Mouse (Mus musculus) heart, postnatal 25 days (tissue): ENCODE measurements around the gene Eif3i. TPM values are rescaled to one million over a fixed set of nuclear protein-coding genes. Genes with fewer than 3 reads are reported as not detected.
A peak's percentile ranks its signal among the peaks of the same experiment; 100 is the strongest.

Source experiments
- DNase-seq: peaks from one replicate; pipeline ENCODE4 v3.0.0; 2022; ENCODE audit warnings: low spot score
- intact Hi-C: fragments of 180-260 bp; cut with DNase I; formaldehyde crosslinking; loops from one replicate; pipeline ENCODE4 v1.15.1; 2025
- total RNA-seq, 2 experiments: library from RNA; stranded (reverse); gene quantifications; 2 replicates each; pipeline ENCODE4 v1.2.3; 2021

Eif3i gene
- 100 to 1,000 TPM; 119 to 129 TPM for total RNA-seq

GRCm38 (mm10) chr4:129600233-129601158, at the start of gene Eif3i, which contains the start of gene Tmem234:
Gene Eif3i (minus strand): TSS chr4:129600648.
Gene Tmem234 (plus strand): TSS chr4:129600668.
- intact Hi-C loops = loop anchor here (2.0 to 10.0 kb wide), 2 partner anchors 40 to 266 kb away; partner anchors contain the start of genes Rbbp4, Txlna and Zbtb8os
- DNase-seq = peak; percentile 74

- no peak for DNase-seq
- intact Hi-C loops = no loop called here
Observed at GRCm38 (mm10) chr4:129648656-129649055, 48.2 kb upstream of the Eif3i start.

GRCm38 (mm10) chr4:129645204-129645603, 44.8 kb upstream of the Eif3i start:
- intact Hi-C loops = no loop called here

GRCm38 (mm10) chr4:129641756-129642155, 41.3 kb upstream of the Eif3i start:
- intact Hi-C loops = loop anchor here (2.0 kb wide), 1 partner anchor 41 kb away; the partner anchor contains the start of genes Eif3i and Tmem234
- no peak for DNase-seq

More at GRCm38 (mm10) chr4:129645204-129645603, 44.8 kb upstream of the Eif3i start:
- no peak for DNase-seq

GRCm38 (mm10) chr4:129640638-129641467, 40.4 kb upstream of the Eif3i start, which contains the start of gene Txlna:
Gene Txlna (minus strand): TSS chr4:129641065.
- peak; percentile 94 for DNase-seq
- intact Hi-C loops = loop anchor here (2.0 kb wide), 1 partner anchor 40 kb away; the partner anchor contains the start of genes Eif3i and Tmem234

GRCm38 (mm10) chr4:129640101-129640637, 39.7 kb upstream of the Eif3i start:
- DNase-seq = no peak
- intact Hi-C loops = loop anchor here (2.0 kb wide), 1 partner anchor 39 kb away; the partner anchor contains the start of genes Eif3i and Tmem234

- DNase-seq = no peak
- intact Hi-C loops = loop anchor here (2.0 kb wide), 1 partner anchor 14 kb away; no protein-coding TSS in a partner anchor
Observed at GRCm38 (mm10) chr4:129639221-129639620, 38.8 kb upstream of the Eif3i start.

GRCm38 (mm10) chr4:129633852-129634251, 33.4 kb upstream of the Eif3i start:
- no peak for DNase-seq
- intact Hi-C loops = no loop called here

GRCm38 (mm10) chr4:129631867-129632266, 31.4 kb upstream of the Eif3i start:
- DNase-seq = no peak
- intact Hi-C loops = no loop called here

- intact Hi-C loops = no loop called here
- no peak for DNase-seq
Observed at GRCm38 (mm10) chr4:129630944-129631343, 30.5 kb upstream of the Eif3i start.

GRCm38 (mm10) chr4:129626035-129626434, 25.6 kb upstream of the Eif3i start:
- intact Hi-C loops = no loop called here
- DNase-seq = no peak

- DNase-seq = no peak
- intact Hi-C loops = loop anchor here (2.0 kb wide), 1 partner anchor 13 kb away; no protein-coding TSS in a partner anchor
Observed at GRCm38 (mm10) chr4:129625496-129625895, 25.0 kb upstream of the Eif3i start.

- intact Hi-C loops = loop anchor here (2.0 kb wide), 1 partner anchor 14 kb away; no protein-coding TSS in a partner anchor
- DNase-seq = no peak
Observed at GRCm38 (mm10) chr4:129625029-129625370, 24.6 kb upstream of the Eif3i start.

GRCm38 (mm10) chr4:129624281-129625028, 24.0 kb upstream of the Eif3i start:
- intact Hi-C loops = loop anchor here (2.0 kb wide), 1 partner anchor 14 kb away; no protein-coding TSS in a partner anchor
- DNase-seq = peak; percentile 83

GRCm38 (mm10) chr4:129623681-129624091, 23.2 kb upstream of the Eif3i start, which contains the start of gene Ccdc28b:
Gene Ccdc28b (minus strand): TSS chr4:129623947.
- no peak for DNase-seq
- intact Hi-C loops = loop anchor here (2.0 kb wide), 1 partner anchor 15 kb away; no protein-coding TSS in a partner anchor

GRCm38 (mm10) chr4:129622803-129623535, 22.5 kb upstream of the Eif3i start:
- intact Hi-C loops = no loop called here
- no peak for DNase-seq

- intact Hi-C loops = no loop called here
- no peak for DNase-seq
Observed at GRCm38 (mm10) chr4:129622120-129622802, 21.8 kb upstream of the Eif3i start.
